Mouse (Mus musculus) lung, postnatal 0 days (tissue): ENCODE measurements at regions not wholly inside any gene's neighbourhood (a gene's known extent, or its start where the extent isn't known, plus 50 kb on each side); places are given as distances from the start of the nearest gene placed in this dataset.

ENCODE experiments used
- CTCF ChIP-seq: IDR thresholded peaks from 2 replicates; pipeline ENCODE4 v1.5.1; 2016; ENCODE audit warnings: antibody characterized with exemption, mild to moderate bottlenecking
- EP300 ChIP-seq: IDR thresholded peaks from 2 replicates; pipeline ENCODE4 v1.6.1; 2016; ENCODE audit warnings: antibody characterized with exemption, mild to moderate bottlenecking, control low read depth

GRCm38 (mm10) chrX:93896838-93897820 lies 65.1 kb upstream of the Pdk3 start:
- TF ChIP-seq CTCF = no peak
- TF ChIP-seq EP300 = no peak
